Mouse (Mus musculus): Measurements from ENCODE around the gene Zhx3. TPM values are rescaled to one million over a fixed set of nuclear protein-coding genes. Genes with fewer than 3 reads are reported as not detected.
A peak's percentile ranks its signal among the peaks of the same experiment; 100 is the strongest.

The Zhx3 gene
- 17.9 and 19.6 TPM in 2 replicates for polyA plus RNA-seq (2014; fragmentation: Nextera tagmentation; extraction: Ambion mirVana)

DNA sequence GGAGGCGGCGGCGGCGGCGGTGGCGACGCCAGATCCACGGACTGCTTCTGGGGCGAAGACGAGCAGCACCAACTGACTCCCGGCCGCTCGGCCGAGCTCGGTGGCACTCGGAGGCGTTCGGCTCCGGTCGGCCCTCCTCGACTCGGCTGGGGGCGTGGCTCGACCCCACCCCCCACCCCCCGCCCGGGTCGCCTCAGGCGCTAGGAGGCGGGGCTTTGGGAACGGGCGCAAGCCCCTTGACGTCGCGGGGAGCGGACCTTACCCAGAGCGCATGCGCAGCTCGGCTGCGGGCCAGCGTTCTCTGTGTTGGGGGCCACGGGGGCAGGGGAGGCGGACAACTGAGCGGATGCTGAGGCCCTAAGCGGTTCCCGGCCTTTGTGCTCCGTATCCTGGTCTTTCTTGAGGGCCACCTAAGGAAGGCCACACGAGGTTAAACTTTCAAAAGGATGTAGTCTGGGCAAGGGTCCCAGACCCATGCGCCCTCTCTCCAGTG is at the start of gene Zhx3:
TSS of gene Zhx3 (minus strand) at position 109 of the 493 bp plus-strand sequence.
- H3K4me3 ChIP-seq (replicated peaks; ENCODE audit: low read length), result peak within 1 kb of the TSS; percentile 89
- peak; percentile 96 for DNase-seq (ENCODE audit: low spot score)
- WGBS, result under 1% methylated on average over 48 of the region's 48 CpGs

DNA sequence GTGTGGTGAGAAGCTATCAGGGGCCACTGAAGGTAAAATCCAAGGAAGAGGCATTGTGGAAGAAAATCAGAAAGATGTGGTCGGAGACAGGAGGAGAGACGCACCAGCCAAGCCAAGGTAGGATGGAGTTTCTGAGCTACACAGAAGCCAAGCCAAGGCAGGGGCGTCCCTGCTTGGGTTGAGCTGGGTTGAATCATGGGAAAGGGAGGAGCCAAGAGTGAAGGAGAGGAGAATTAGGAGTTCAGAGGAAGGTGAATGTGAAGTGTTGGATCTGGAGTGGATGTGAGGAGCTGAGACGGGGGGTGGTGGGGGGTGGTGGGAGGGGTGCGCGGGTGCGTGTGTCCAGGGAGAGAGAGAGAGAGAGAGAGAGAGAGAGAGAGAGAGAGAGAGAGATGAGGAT is 48.5 kb upstream of the Zhx3 start:
- 68% methylated on average over 6 of the region's 7 CpGs for WGBS
- no peak overlapping the region for H3K9ac ChIP-seq
- no peak overlapping the region for H3K27ac ChIP-seq
- H3K4me3 ChIP-seq (replicated peaks; ENCODE audit: low read length), result no peak overlapping the region
- H3K27me3 ChIP-seq (ENCODE audit: control insufficient read depth, insufficient read depth, low read length), result no peaks in the 10 kb centered on the region
- DNase-seq (ENCODE audit: low spot score) (no peak), ATAC-seq (ENCODE audit: low FRiP score) (no peak)
- H3K9me3 ChIP-seq (ENCODE audit: control insufficient read depth, low read length), result no peaks in the 10 kb centered on the region
- H3K4me1 ChIP-seq (replicated peaks; ENCODE audit: control insufficient read depth, insufficient read depth, low read length), result no peaks in the 10 kb centered on the region
- no peak overlapping the region for H3K4me2 ChIP-seq (replicated peaks)
- no peaks in the 10 kb centered on the region for H3K36me3 ChIP-seq (replicated peaks; ENCODE audit: control insufficient read depth, insufficient read depth)

More for the DNA sequence above, at the start of gene Zhx3:
- H3K36me3 ChIP-seq (replicated peaks; ENCODE audit: control insufficient read depth, insufficient read depth), result no peaks in the 10 kb centered on the region
- peak within 1 kb of the TSS; percentile 99 for H3K27ac ChIP-seq
- peaks cover 6% of the 10 kb centered on the region for H3K4me1 ChIP-seq (replicated peaks; ENCODE audit: control insufficient read depth, insufficient read depth, low read length)
- H3K9ac ChIP-seq, result peak within 1 kb of the TSS; percentile 99
- ATAC-seq (ENCODE audit: low FRiP score), result peak; percentile 97
- H3K27me3 ChIP-seq (ENCODE audit: control insufficient read depth, insufficient read depth, low read length), result no peaks in the 10 kb centered on the region
- peak within 1 kb of the TSS; percentile 69 for H3K4me2 ChIP-seq (replicated peaks)
- no peaks in the 10 kb centered on the region for H3K9me3 ChIP-seq (ENCODE audit: control insufficient read depth, low read length)

DNA sequence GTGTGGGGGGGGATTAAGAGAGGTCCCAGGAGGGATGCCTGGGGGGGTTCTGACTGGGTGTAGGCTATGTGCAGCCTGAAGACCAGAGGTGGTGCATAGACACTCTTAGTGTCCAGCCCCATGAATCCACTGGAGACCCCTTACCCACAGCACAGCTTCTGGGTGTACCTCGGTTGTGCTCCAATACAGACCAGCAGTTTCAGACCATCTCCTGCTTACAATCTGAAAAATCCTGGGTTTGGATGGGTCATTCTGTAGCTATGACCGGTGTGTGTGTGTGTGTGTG is 46.1 kb upstream of the Zhx3 start:
- H3K27ac ChIP-seq, result no peak overlapping the region
- 0 out of 2 replicates have a peak, but pooled peaks cover 2% of the 10 kb centered on the region for H3K4me1 ChIP-seq (replicated peaks; ENCODE audit: control insufficient read depth, insufficient read depth, low read length)
- no peak overlapping the region for H3K4me2 ChIP-seq (replicated peaks)
- no peaks in the 10 kb centered on the region for H3K9me3 ChIP-seq (ENCODE audit: control insufficient read depth, low read length)
- H3K4me3 ChIP-seq (replicated peaks; ENCODE audit: low read length), result no peak overlapping the region
- DNase-seq (ENCODE audit: low spot score) (no peak), ATAC-seq (ENCODE audit: low FRiP score) (no peak)
- H3K27me3 ChIP-seq (ENCODE audit: control insufficient read depth, insufficient read depth, low read length), result peaks cover 8% of the 10 kb centered on the region; the same call in 1 of the 2 replicates
- no peaks in the 10 kb centered on the region for H3K36me3 ChIP-seq (replicated peaks; ENCODE audit: control insufficient read depth, insufficient read depth)
- 76% methylated on average over 2 of the region's 2 CpGs for WGBS
- H3K9ac ChIP-seq, result no peak overlapping the region

DNA sequence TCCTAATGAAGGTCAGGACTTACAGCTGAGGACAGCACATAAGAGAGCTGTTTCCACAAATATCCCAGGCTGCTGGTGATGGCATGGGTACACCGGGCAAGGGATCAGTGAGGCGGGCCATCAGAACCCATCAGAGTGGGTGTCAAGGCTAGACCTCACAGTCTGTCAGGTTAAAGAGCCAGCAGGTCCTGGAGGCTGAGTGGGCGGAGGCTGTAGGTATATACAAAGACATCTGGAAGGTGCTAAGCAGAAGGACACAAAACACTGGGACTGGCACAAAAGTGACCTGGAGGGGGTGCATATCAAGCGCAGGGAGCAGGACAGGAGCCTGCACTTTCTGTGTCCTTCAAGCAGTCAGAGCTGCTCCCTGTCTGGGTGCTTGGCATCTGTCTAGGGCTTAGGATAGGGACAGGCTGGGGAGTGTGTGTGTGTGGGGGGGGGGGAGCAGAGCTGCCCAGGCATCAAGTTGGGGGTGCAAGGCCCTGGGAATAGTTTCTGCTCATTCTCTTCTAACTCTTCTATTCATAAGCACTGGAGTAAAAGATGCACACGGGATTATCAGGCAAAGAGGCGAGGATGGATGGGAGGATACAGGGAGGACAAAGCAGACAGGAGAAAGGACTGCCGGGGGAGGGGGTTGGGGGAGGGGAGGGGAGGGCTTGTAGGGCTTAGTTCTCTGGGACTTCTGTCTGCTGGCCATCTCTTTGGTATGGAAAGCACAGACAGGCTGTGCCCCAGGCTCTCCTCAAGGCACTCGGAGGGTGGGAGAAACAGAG is 45.5 kb upstream of the Zhx3 start:
- H3K36me3 ChIP-seq (replicated peaks; ENCODE audit: control insufficient read depth, insufficient read depth), result no peaks in the 10 kb centered on the region
- peaks cover 11% of the 10 kb centered on the region for H3K27me3 ChIP-seq (ENCODE audit: control insufficient read depth, insufficient read depth, low read length)
- no peaks in the 10 kb centered on the region for H3K9me3 ChIP-seq (ENCODE audit: control insufficient read depth, low read length)
- DNase-seq (ENCODE audit: low spot score) (no peak), ATAC-seq (ENCODE audit: low FRiP score) (no peak)
- no peak overlapping the region for H3K4me2 ChIP-seq (replicated peaks)
- 51% methylated on average over 8 of the region's 8 CpGs for WGBS
- H3K27ac ChIP-seq, result no peak overlapping the region
- no peak overlapping the region for H3K9ac ChIP-seq
- H3K4me1 ChIP-seq (replicated peaks; ENCODE audit: control insufficient read depth, insufficient read depth, low read length), result 0 out of 2 replicates have a peak, but pooled peaks cover 2% of the 10 kb centered on the region
- no peak overlapping the region for H3K4me3 ChIP-seq (replicated peaks; ENCODE audit: low read length)

DNA sequence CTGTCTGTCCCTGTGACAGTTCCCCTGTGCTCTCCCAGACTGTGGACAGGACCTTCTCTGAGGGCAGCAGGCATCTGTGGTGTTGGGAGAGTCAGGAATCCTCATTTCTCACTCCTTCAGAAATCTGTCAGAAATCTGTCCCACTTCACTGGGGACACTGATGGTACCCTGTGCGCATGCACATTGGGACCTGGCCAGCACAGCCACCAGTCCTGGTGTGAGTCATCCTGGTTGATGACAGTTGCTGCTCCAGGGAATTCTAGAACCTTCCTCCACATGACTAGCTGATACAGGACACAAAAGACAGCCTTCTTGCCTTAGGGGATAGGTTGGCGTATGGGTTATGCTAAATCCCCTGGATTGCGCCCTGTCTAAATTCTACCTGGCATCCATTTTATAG is 44.5 kb upstream of the Zhx3 start:
- no peak overlapping the region for H3K4me2 ChIP-seq (replicated peaks)
- 95% methylated on average over 3 of the region's 3 CpGs for WGBS
- DNase-seq (ENCODE audit: low spot score) (no peak), ATAC-seq (ENCODE audit: low FRiP score) (no peak)
- no peaks in the 10 kb centered on the region for H3K36me3 ChIP-seq (replicated peaks; ENCODE audit: control insufficient read depth, insufficient read depth)
- H3K27ac ChIP-seq, result no peak overlapping the region
- H3K4me3 ChIP-seq (replicated peaks; ENCODE audit: low read length), result no peak overlapping the region
- peaks cover 22% of the 10 kb centered on the region for H3K27me3 ChIP-seq (ENCODE audit: control insufficient read depth, insufficient read depth, low read length)
- H3K9me3 ChIP-seq (ENCODE audit: control insufficient read depth, low read length), result no peaks in the 10 kb centered on the region
- peaks cover 2% of the 10 kb centered on the region; the same call in 1 of the 2 replicates for H3K4me1 ChIP-seq (replicated peaks; ENCODE audit: control insufficient read depth, insufficient read depth, low read length)
- H3K9ac ChIP-seq, result no peak overlapping the region

DNA sequence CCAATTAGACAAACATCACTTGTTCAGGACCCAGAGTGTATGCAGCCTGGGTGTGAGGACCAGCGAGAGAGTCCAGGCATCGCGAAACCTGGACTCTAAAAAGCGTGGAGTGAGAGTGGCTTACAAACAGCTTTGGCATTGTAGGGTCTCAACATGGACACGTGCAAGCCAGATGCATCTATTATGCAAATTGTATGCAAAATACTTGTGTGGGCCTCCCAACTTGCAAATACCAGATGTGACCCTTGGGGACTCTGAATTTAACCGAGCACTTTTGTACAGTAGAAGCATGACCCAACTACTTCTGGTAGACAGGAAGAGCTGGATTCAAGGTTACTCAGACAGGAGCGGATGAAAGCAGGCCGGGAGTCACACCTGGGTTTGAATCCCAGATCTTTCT is 43.9 kb upstream of the Zhx3 start:
- no peak for DNase-seq (ENCODE audit: low spot score)
- ATAC-seq (ENCODE audit: low FRiP score), result no peak

DNA sequence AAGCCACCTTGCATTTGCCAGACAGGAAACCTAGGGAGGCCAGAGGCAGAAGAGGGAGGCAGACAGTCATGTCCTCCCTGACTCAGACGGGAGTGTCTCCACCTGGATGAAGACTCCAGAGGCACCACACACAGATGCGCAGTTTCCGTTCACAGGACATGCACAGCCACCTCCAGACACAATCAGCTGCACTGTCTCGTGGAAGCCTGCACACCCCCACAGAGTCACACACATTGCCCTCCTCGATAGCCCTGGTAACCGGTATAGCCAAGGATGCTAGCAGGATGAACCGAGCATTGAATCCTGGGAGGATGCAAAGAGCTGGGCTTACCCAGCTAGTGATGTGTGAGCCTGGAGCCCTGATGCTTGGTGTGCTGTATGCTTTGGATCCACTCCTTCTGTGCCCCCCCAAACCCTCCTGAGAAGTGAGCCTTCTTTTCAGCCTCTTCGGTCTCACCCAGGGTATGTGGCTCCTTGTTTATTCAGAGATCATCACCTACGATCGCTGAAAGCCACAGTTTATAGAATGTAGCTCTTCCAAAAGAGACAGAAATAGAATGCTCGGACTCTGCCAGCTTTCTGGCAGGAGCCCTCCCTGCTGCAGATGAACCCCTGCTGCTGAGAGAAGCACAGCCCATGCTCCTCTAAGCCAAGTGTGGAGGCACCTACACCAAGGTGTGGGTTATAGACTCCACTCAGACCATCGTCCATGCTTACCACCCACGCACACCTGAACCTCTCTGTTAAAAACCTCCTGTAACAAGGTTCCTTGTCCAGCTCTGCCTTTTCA is 43.2 kb upstream of the Zhx3 start:
- no peak overlapping the region for H3K27ac ChIP-seq
- H3K4me3 ChIP-seq (replicated peaks; ENCODE audit: low read length), result no peak overlapping the region
- H3K27me3 ChIP-seq (ENCODE audit: control insufficient read depth, insufficient read depth, low read length), result peaks cover 34% of the 10 kb centered on the region
- WGBS, result 77% methylated on average over 13 of the region's 13 CpGs
- H3K9me3 ChIP-seq (ENCODE audit: control insufficient read depth, low read length), result no peaks in the 10 kb centered on the region
- H3K4me1 ChIP-seq (replicated peaks; ENCODE audit: control insufficient read depth, insufficient read depth, low read length), result peaks cover 7% of the 10 kb centered on the region; the same call in 1 of the 2 replicates
- H3K36me3 ChIP-seq (replicated peaks; ENCODE audit: control insufficient read depth, insufficient read depth), result no peaks in the 10 kb centered on the region
- no peak overlapping the region for H3K4me2 ChIP-seq (replicated peaks)
- no peak overlapping the region for H3K9ac ChIP-seq
- ATAC-seq (ENCODE audit: low FRiP score) (no peak), DNase-seq (ENCODE audit: low spot score) (no peak)

More for the DNA sequence above, 43.9 kb upstream of the Zhx3 start:
- peaks cover 27% of the 10 kb centered on the region for H3K27me3 ChIP-seq (ENCODE audit: control insufficient read depth, insufficient read depth, low read length)
- H3K27ac ChIP-seq, result no peak overlapping the region
- no peak overlapping the region for H3K4me2 ChIP-seq (replicated peaks)
- no peak overlapping the region for H3K9ac ChIP-seq
- H3K4me3 ChIP-seq (replicated peaks; ENCODE audit: low read length), result no peak overlapping the region
- no peaks in the 10 kb centered on the region for H3K36me3 ChIP-seq (replicated peaks; ENCODE audit: control insufficient read depth, insufficient read depth)
- WGBS, result 55% methylated on average over 8 of the region's 8 CpGs
- H3K9me3 ChIP-seq (ENCODE audit: control insufficient read depth, low read length), result no peaks in the 10 kb centered on the region
- peaks cover 2% of the 10 kb centered on the region; the same call in 1 of the 2 replicates for H3K4me1 ChIP-seq (replicated peaks; ENCODE audit: control insufficient read depth, insufficient read depth, low read length)

DNA sequence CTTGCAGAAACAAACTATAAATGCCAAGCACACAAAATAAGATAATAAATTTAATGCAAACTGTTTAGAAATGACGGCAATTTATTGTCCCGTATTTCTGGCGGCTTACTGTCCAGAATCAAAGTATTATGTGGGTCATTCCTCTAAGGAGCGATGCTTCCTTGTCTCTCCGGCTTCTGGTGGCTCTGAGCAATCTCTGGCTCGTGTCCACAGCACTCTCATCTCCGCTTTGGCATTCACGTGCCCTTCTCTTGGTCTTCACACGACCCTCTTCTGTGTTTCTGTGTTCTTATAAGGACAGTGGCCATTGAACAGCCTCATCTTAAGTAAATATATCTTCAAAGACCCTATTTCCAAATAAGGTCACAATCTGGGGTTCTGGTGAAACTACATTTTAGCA is 41.9 kb upstream of the Zhx3 start:
- Histone ChIP-seq H3K4me3 (replicated peaks; ENCODE audit: low read length) (no peak overlapping the region), H3K9ac (no peak overlapping the region), H3K27me3 (ENCODE audit: control insufficient read depth, insufficient read depth, low read length) (peaks cover 48% of the 10 kb centered on the region), H3K4me1 (replicated peaks; ENCODE audit: control insufficient read depth, insufficient read depth, low read length) (peaks cover 7% of the 10 kb centered on the region; the same call in 1 of the 2 replicates), H3K36me3 (replicated peaks; ENCODE audit: control insufficient read depth, insufficient read depth) (no peaks in the 10 kb centered on the region), H3K4me2 (replicated peaks) (no peak overlapping the region), H3K9me3 (ENCODE audit: control insufficient read depth, low read length) (no peaks in the 10 kb centered on the region), H3K27ac (no peak overlapping the region)
- WGBS, result 83% methylated on average over 9 of the region's 9 CpGs
- no peak for ATAC-seq (ENCODE audit: low FRiP score)
- no peak for DNase-seq (ENCODE audit: low spot score)

DNA sequence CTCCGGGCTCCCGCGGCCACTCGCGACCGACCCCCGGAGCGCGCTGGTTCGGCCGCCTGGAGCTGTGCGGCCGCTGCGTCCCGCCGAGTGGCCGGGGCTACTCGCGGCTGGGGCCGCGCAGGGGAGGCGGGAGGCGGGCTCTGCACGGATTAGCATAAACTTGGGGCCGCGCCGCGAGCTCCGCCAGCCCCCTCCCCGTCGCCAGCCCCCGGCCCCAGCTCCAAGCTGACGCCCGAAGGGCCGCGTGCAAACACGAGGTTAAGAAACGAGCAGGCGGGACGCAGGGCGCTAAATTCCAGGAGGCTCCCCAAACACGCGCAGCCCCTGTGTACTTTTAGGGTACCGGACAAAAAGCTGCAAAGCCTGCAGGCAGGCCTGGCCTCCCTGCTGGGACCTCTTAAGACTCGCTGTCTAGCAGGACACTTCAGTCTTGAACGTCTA is 39.5 kb upstream of the Zhx3 start, which contains the start of gene Emilin3:
TSS of gene Emilin3 (minus strand) at position 98 of the 441 bp plus-strand sequence.
- 2% methylated on average over 44 of the region's 46 CpGs for WGBS
- Histone ChIP-seq H3K9me3 (ENCODE audit: control insufficient read depth, low read length) (no peaks in the 10 kb centered on the region), H3K27me3 (ENCODE audit: control insufficient read depth, insufficient read depth, low read length) (peaks cover 51% of the 10 kb centered on the region), H3K4me2 (replicated peaks) (peak within 1 kb of the TSS; percentile 73), H3K4me3 (replicated peaks; ENCODE audit: low read length) (peak within 1 kb of the TSS; percentile 46), H3K9ac (peak within 1 kb of the TSS; percentile 45), H3K4me1 (replicated peaks; ENCODE audit: control insufficient read depth, insufficient read depth, low read length) (peaks cover 7% of the 10 kb centered on the region; the same call in 1 of the 2 replicates), H3K27ac (no peak within 1 kb of the TSS), H3K36me3 (replicated peaks; ENCODE audit: control insufficient read depth, insufficient read depth) (no peaks in the 10 kb centered on the region)
- DNase-seq (ENCODE audit: low spot score), result no peak
- peak; percentile 26; the same call in 1 of the 2 replicates for ATAC-seq (ENCODE audit: low FRiP score)

Measured in hindbrain, embryonic 14.5 days (tissue).